Mouse (Mus musculus) lung, embryonic 14.5 days (tissue): ENCODE results near the gene Pex16. TPM values are rescaled to one million over a fixed set of nuclear protein-coding genes. Genes with fewer than 3 reads are reported as not detected.

ENCODE experiments used
- ATAC-seq: fragments of 200-750 bp; cut with Nextera tagmentation; 2 replicates; pipeline ENCODE4 v1.8.0; 2017; ENCODE audit warnings: mild to moderate bottlenecking, moderate TSS enrichment, moderate library complexity; ENCODE audit not compliant: insufficient read depth
- DNase-seq: peaks from one replicate; pipeline ENCODE4 v3.0.0-alpha.2; 2015
- H3K27ac ChIP-seq: fragments of 300-500 bp; sonication (generic); 2 replicates; pipeline ENCODE4 v1.5.1; 2014; ENCODE audit warnings: low read depth, mild to moderate bottlenecking, moderate library complexity
- H3K27me3 ChIP-seq: fragments of 300-500 bp; sonication (generic); 2 replicates; pipeline ENCODE4 v1.6.1; 2014; ENCODE audit warnings: low read length, control low read depth; ENCODE audit not compliant: insufficient read depth
- H3K36me3 ChIP-seq: fragments of 300-500 bp; sonication (generic); 2 replicates; pipeline ENCODE4 v1.6.1; 2014; ENCODE audit warnings: control low read depth; ENCODE audit not compliant: insufficient read depth
- H3K4me1 ChIP-seq: fragments of 300-500 bp; sonication (generic); 2 replicates; pipeline ENCODE4 v1.6.1; 2014; ENCODE audit warnings: antibody characterized with exemption, control low read depth; ENCODE audit not compliant: insufficient read depth
- H3K4me2 ChIP-seq: fragments of 300-500 bp; sonication (generic); 2 replicates; pipeline ENCODE4 v1.6.1; 2014; ENCODE audit warnings: mild to moderate bottlenecking
- H3K4me3 ChIP-seq: fragments of 300-500 bp; sonication (generic); 2 replicates; pipeline ENCODE4 v1.5.1; 2014; ENCODE audit warnings: low read depth, low read length
- H3K9ac ChIP-seq: fragments of 300-500 bp; sonication (generic); 2 replicates; pipeline ENCODE4 v1.6.1; 2014
- H3K9me3 ChIP-seq: fragments of 300-500 bp; sonication (generic); 2 replicates; pipeline ENCODE4 v1.6.1; 2016; ENCODE audit warnings: low read depth, low read length, control low read depth
- CTCF ChIP-seq: IDR thresholded peaks from 2 replicates; pipeline ENCODE4 v1.5.1; 2016; ENCODE audit warnings: antibody characterized with exemption, low read depth
- WGBS: fragments of 180-500 bp; shearing (Covaris S2); extraction: QIAGEN DNeasy Blood & Tissue Kit; methylation state at CpG from one replicate; pipeline ENCODE4 v1.1.7; 2014; 5-methylcytosine and 5-hydroxymethylcytosine counted together
- polyA plus RNA-seq: library from polyadenylated mRNA; unstranded; fragments of >200 nt; fragmentation: Nextera tagmentation; extraction: Ambion mirVana; gene quantifications from 2 replicates; pipeline ENCODE4 v1.2.1, GENCODE M21; 2014

Gene Pex16
- 16.6 and 19.8 TPM in 2 replicates for polyA plus RNA-seq

- WGBS: 2% methylated on average over 16 of the region's 16 CpGs
- peak within 1 kb of the TSS; percentile 67 for H3K4me3 ChIP-seq
- TF ChIP-seq CTCF: no peak
- H3K27ac ChIP-seq: peak within 1 kb of the TSS; percentile 92
- peaks cover 28% of the 10 kb centered on the region for H3K27me3 ChIP-seq
- no peaks in the 10 kb centered on the region for H3K9me3 ChIP-seq
- H3K4me2 ChIP-seq: peak within 1 kb of the TSS; percentile 97
- H3K36me3 ChIP-seq: peaks cover 21% of the 10 kb centered on the region
- peaks cover 13% of the 10 kb centered on the region for H3K4me1 ChIP-seq
- peak within 1 kb of the TSS; percentile 72 for H3K9ac ChIP-seq
- ATAC-seq (peak; percentile 17; the same call in 1 of the 2 replicates), DNase-seq (peak; percentile 71)
Observed at GRCm38 (mm10) chr2:92374514-92374913, at the start of gene Pex16, which contains the start of gene Large2. Gene Pex16, plus strand, starts transcription at chr2:92374676. Gene Large2, minus strand, starts transcription at chr2:92374869.

GRCm38 (mm10) chr2:92325676-92326075 is 48.8 kb upstream of the Pex16 start:
- Histone ChIP-seq H3K27ac (no peak overlapping the region), H3K36me3 (peaks cover 74% of the 10 kb centered on the region), H3K4me3 (no peak overlapping the region), H3K27me3 (no peaks in the 10 kb centered on the region), H3K9me3 (no peaks in the 10 kb centered on the region), H3K4me1 (no peaks in the 10 kb centered on the region), H3K4me2 (no peak overlapping the region), H3K9ac (no peak overlapping the region)
- ATAC-seq (no peak), DNase-seq (no peak)
- 82% methylated on average over 7 of the region's 7 CpGs for WGBS
- TF ChIP-seq CTCF: no peak

GRCm38 (mm10) chr2:92326221-92326620 is 48.3 kb upstream of the Pex16 start:
- WGBS: 63% methylated on average over 1 of the region's 1 CpGs
- no peaks in the 10 kb centered on the region for H3K9me3 ChIP-seq
- H3K36me3 ChIP-seq: peaks cover 76% of the 10 kb centered on the region

GRCm38 (mm10) chr2:92327601-92328000 is 46.9 kb upstream of the Pex16 start:
- H3K9me3 ChIP-seq: no peaks in the 10 kb centered on the region
- TF ChIP-seq CTCF: no peak
- no peaks in the 10 kb centered on the region for H3K27me3 ChIP-seq
- ATAC-seq (no peak), DNase-seq (no peak)
- no peak overlapping the region for H3K4me3 ChIP-seq
- H3K4me2 ChIP-seq: no peak overlapping the region
- no peak overlapping the region for H3K27ac ChIP-seq
- H3K9ac ChIP-seq: no peak overlapping the region
- peaks cover 77% of the 10 kb centered on the region for H3K36me3 ChIP-seq
- 90% methylated on average over 4 of the region's 4 CpGs for WGBS
- H3K4me1 ChIP-seq: no peaks in the 10 kb centered on the region

More at GRCm38 (mm10) chr2:92326221-92326620, 48.3 kb upstream of the Pex16 start:
- H3K27me3 ChIP-seq: no peaks in the 10 kb centered on the region
- DNase-seq (no peak), ATAC-seq (no peak)
- H3K9ac ChIP-seq: no peak overlapping the region
- H3K4me2 ChIP-seq: no peak overlapping the region
- no peak overlapping the region for H3K27ac ChIP-seq
- TF ChIP-seq CTCF: no peak
- H3K4me3 ChIP-seq: no peak overlapping the region
- H3K4me1 ChIP-seq: no peaks in the 10 kb centered on the region

GRCm38 (mm10) chr2:92328206-92328605 is 46.3 kb upstream of the Pex16 start:
- no peak overlapping the region for H3K9ac ChIP-seq
- DNase-seq (no peak), ATAC-seq (no peak)
- H3K9me3 ChIP-seq: no peaks in the 10 kb centered on the region
- H3K4me2 ChIP-seq: no peak overlapping the region
- TF ChIP-seq CTCF: no peak
- H3K27ac ChIP-seq: no peak overlapping the region
- no peaks in the 10 kb centered on the region for H3K4me1 ChIP-seq
- no peak overlapping the region for H3K4me3 ChIP-seq
- peaks cover 79% of the 10 kb centered on the region for H3K36me3 ChIP-seq
- no peaks in the 10 kb centered on the region for H3K27me3 ChIP-seq
- WGBS: 88% methylated on average over 8 of the region's 8 CpGs

GRCm38 (mm10) chr2:92330840-92331239 is 43.6 kb upstream of the Pex16 start:
- H3K9ac ChIP-seq: no peak overlapping the region
- H3K4me2 ChIP-seq: no peak overlapping the region
- H3K27ac ChIP-seq: no peak overlapping the region
- H3K4me1 ChIP-seq: no peaks in the 10 kb centered on the region
- H3K9me3 ChIP-seq: no peaks in the 10 kb centered on the region
- 51% methylated on average over 2 of the region's 2 CpGs for WGBS
- no peak overlapping the region for H3K4me3 ChIP-seq
- ATAC-seq (no peak), DNase-seq (peak; percentile 84)
- no peaks in the 10 kb centered on the region for H3K27me3 ChIP-seq
- peak; percentile 63 for TF ChIP-seq CTCF
- peaks cover 87% of the 10 kb centered on the region for H3K36me3 ChIP-seq

GRCm38 (mm10) chr2:92331410-92331809 is 43.1 kb upstream of the Pex16 start:
- no peak; the same call in 1 of the 2 replicates for TF ChIP-seq CTCF
- no peaks in the 10 kb centered on the region for H3K27me3 ChIP-seq
- no peak overlapping the region for H3K27ac ChIP-seq
- WGBS: 89% methylated on average over 2 of the region's 2 CpGs
- peaks cover 85% of the 10 kb centered on the region for H3K36me3 ChIP-seq
- H3K4me3 ChIP-seq: no peak overlapping the region
- H3K9ac ChIP-seq: no peak overlapping the region
- no peaks in the 10 kb centered on the region for H3K4me1 ChIP-seq
- H3K4me2 ChIP-seq: no peak overlapping the region
- DNase-seq (peak; percentile 44), ATAC-seq (no peak)
- H3K9me3 ChIP-seq: no peaks in the 10 kb centered on the region

GRCm38 (mm10) chr2:92331871-92332270 is 42.6 kb upstream of the Pex16 start:
- ATAC-seq (no peak), DNase-seq (no peak)
- no peaks in the 10 kb centered on the region for H3K4me1 ChIP-seq
- no peak for TF ChIP-seq CTCF
- H3K4me3 ChIP-seq: no peak overlapping the region
- no peaks in the 10 kb centered on the region for H3K27me3 ChIP-seq
- H3K9me3 ChIP-seq: no peaks in the 10 kb centered on the region
- H3K27ac ChIP-seq: no peak overlapping the region
- no peak overlapping the region for H3K4me2 ChIP-seq
- 93% methylated on average over 2 of the region's 2 CpGs for WGBS
- H3K9ac ChIP-seq: no peak overlapping the region
- peaks cover 82% of the 10 kb centered on the region for H3K36me3 ChIP-seq
